Mouse (Mus musculus) lung, postnatal 0 days (tissue): ENCODE data around the gene Plppr3.

Experiments
- CTCF ChIP-seq: IDR thresholded peaks from 2 replicates; pipeline ENCODE4 v1.5.1; 2016; ENCODE audit warnings: antibody characterized with exemption, mild to moderate bottlenecking
- EP300 ChIP-seq: IDR thresholded peaks from 2 replicates; pipeline ENCODE4 v1.6.1; 2016; ENCODE audit warnings: antibody characterized with exemption, mild to moderate bottlenecking, control low read depth

DNA sequence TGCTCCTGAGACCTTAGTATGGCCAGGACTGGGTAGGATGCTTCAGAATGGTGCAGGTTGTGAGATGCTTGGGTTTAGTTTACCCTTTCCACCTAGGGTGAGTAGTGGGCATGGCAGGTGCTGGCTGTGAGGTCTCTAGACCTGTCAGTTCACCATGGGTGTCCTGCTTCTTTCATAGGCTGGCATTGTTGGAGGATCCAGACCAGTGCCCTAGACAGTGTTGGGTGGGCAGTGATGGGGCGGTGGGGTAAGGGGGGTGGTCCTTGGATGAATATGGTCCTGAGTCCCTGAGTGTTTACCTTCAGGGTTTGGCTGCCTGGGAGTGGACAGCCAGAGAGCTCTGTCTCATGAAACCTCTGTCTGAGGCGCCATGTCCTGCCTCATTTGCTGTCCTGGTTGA is 16.5 kb downstream of the Plppr3 start:
- TF ChIP-seq CTCF (no peak), EP300 (no peak)
